Mouse (Mus musculus): ENCODE data around the gene Trmt10a. TPM values are rescaled to one million over a fixed set of nuclear protein-coding genes. Genes with fewer than 3 reads are reported as not detected.
A peak's percentile ranks its signal among the peaks of the same experiment; 100 is the strongest.

Gene Trmt10a
- total RNA-seq, 2 experiments from 2014 or later = 1.6 to 2.1 TPM

DNA sequence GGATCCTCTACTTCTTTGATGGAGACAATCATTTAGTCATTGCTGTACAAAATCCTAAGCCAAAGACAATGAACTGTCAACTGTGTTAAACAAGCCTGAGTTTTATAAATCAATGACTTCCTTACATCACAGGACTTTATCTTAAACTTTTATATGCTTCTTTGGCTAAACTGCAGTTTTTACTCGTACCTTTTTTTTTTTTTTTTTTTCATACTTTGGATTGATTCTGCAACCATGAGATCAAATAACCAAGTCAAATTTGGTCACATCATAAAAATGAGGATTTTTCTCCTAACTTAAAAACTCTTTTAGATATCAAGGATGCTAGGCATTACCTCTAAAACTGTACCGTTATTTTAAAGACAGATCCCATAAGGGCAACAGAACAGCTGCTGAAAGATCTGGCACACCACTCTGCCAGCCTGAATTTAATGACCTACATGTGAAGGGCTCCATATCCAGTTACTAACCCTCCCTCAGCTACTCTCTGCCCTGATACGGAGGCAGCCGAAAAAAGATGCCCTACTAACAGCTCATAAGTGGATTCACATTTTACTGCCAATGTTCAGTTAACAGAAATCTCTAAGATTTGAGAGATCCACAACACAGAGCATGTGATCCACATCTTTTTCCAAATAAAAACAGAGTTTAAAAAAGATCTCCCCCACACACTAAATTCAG, 1.1 kb upstream of the Trmt10a start:
- Histone ChIP-seq H3K27ac (peak overlapping the region; percentile 100), H3K4me3 (peak overlapping the region; percentile 89)
- peak; percentile 78 for DNase-seq
- intact Hi-C loops (cut with DNase I) = loop anchor here (1.0 kb wide), 1 partner anchor 75 kb away; the partner anchor contains the start of gene Gm5105
- TF ChIP-seq CTCF (IDR thresholded peaks at IDR 0.05) = no peak

DNA sequence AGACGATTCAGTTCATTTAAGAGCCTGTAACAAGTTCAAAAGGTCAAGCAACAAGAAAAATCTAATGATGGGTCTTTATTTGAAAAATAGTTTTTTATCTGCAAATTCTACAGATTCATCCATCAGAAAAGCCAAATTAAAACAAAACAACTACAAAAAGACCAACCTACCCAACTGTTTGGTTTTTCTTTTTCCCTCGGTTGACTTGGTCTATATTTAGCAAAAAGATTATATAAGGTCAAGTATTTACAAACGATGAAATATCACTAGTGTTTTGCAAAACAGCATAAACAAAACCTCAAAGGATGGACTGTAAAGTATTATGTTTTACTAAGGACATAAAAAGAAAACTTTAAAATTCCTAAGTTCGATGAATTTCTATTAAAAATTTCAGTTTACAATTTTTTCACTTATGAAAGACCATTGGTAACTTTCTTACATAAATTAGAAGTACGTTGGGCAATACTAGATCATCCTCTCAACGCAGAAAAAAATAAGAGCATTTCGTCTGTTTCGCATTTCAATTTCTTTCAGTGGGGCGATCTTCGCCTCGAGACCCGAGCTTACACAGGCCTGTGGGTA, 424 bp upstream of the Trmt10a start:
- no peak for TF ChIP-seq CTCF (IDR thresholded peaks at IDR 0.05)
- intact Hi-C loops (cut with DNase I) = loop anchor here (1.0 kb wide), 2 partner anchors 76 to 278 kb away; partner anchors contain the start of gene Gm5105
- DNase-seq = no peak
- H3K4me3 ChIP-seq = peak overlapping the region; percentile 89
- H3K27ac ChIP-seq = peak overlapping the region; percentile 100

GRCm38 (mm10) chr3:138144060-138144641, 903 bp downstream of the Trmt10a start:
- no peak for DNase-seq
- TF ChIP-seq CTCF (IDR thresholded peaks at IDR 0.05) = no peak
- peak overlapping the region; percentile 100 for H3K27ac ChIP-seq
- intact Hi-C loops (cut with DNase I) = no loop called here
- peak overlapping the region; percentile 89 for H3K4me3 ChIP-seq

DNA sequence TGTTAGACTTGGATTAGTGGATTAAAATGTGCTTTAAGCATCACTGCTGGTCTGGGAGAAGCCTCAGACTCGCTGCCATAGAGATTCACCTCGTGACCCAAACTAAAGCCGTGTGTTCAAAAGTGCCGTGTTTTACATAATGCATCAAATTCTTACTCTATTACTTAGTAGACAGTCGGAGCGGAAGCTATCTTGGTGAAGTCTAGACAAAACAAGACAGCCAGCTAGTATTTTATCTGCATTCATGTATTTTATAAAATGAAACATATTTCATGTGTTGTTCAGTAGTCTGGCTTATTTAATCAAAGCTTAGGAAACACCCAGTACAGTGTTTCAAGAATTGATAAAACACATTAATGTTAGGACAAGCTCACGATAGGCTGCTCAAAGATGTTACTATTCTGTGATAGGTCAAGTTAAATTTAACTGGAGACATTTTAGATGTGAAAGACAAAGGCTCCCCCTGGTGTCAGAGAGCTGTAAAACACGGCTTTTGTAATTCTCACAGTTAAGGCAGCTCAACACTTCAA, 1.5 kb downstream of the Trmt10a start, which contains the start of gene Mttp:
Gene Mttp, minus strand, starts transcription at position 327 of the 530 bp plus-strand sequence.
- peak within 1 kb of the TSS; percentile 100 for H3K27ac ChIP-seq
- TF ChIP-seq CTCF (IDR thresholded peaks at IDR 0.05) = peak; percentile 84
- H3K4me3 ChIP-seq = peak within 1 kb of the TSS; percentile 89
- peak; percentile 67 for DNase-seq
- intact Hi-C loops (cut with DNase I) = loop anchor here (1.0 to 5.0 kb wide), 3 partner anchors 153 to 365 kb away; partner anchors contain the start of gene Lamtor3

- intact Hi-C loops (cut with DNase I) = loop anchor here (5.0 kb wide), 1 partner anchor 232 kb away; the partner anchor contains the start of gene Lamtor3
Observed at GRCm38 (mm10) chr3:138148811-138149210, 5.6 kb downstream of the Trmt10a start.

DNA sequence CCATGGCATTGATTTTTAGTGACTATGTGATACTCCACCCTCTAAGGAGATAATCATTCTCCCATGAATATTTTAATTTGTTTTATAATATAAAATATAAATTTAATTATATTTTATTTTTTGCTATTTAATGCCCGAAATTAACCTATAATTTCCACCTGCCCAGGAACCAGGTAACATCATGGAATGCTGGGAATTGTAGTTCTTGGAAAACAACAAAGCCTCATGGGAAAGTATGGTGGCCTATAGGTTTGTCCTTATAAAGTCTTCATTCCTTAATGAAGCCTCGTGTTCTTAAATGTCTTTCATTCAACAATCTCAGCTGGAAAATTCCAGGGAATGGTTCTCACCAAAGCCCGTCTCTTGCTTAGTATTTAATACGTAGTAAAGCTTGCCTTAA, 11.8 kb downstream of the Trmt10a start:
- no peak for TF ChIP-seq CTCF (IDR thresholded peaks at IDR 0.05)
- no peak overlapping the region for H3K4me3 ChIP-seq
- intact Hi-C loops (cut with DNase I) = no loop called here
- DNase-seq = no peak
- H3K27ac ChIP-seq = no peak overlapping the region

More at GRCm38 (mm10) chr3:138148811-138149210, 5.6 kb downstream of the Trmt10a start:
- Histone ChIP-seq H3K27ac (no peak overlapping the region), H3K4me3 (no peak overlapping the region)
- no peak for DNase-seq
- no peak for TF ChIP-seq CTCF (IDR thresholded peaks at IDR 0.05)

DNA sequence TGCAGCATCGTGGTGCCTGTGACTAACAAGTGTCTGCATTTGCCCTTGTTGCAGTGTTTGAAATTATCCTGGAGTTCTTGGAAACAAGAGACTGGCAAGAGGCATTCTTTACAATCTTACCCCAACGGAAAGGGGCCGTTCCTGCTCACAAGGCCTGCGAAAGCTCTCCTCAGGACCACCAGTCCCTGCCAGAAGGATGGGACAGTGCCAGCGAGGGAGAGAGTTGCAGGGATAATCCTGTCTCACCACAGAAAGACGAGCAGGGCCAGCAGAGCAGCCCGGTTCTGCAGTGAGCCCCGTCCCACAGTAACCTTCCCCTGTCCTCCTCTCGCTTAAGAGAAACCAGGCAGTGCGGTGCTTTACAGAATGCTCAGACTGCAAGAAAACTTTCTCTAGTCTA, 13.4 kb downstream of the Trmt10a start:
- H3K4me3 ChIP-seq = peak overlapping the region; percentile 45
- TF ChIP-seq CTCF (IDR thresholded peaks at IDR 0.05) = no peak

GRCm38 (mm10) chr3:138161623-138162022, 18.4 kb downstream of the Trmt10a start:
- peak; percentile 34 for DNase-seq
- no peak for TF ChIP-seq CTCF (IDR thresholded peaks at IDR 0.05)
- H3K4me3 ChIP-seq = no peak overlapping the region
- H3K27ac ChIP-seq = no peak overlapping the region
- intact Hi-C loops (cut with DNase I) = no loop called here

More for the DNA sequence above, 13.4 kb downstream of the Trmt10a start:
- H3K27ac ChIP-seq = peak overlapping the region; percentile 41
- intact Hi-C loops (cut with DNase I) = no loop called here
- peak; percentile 59 for DNase-seq

DNA sequence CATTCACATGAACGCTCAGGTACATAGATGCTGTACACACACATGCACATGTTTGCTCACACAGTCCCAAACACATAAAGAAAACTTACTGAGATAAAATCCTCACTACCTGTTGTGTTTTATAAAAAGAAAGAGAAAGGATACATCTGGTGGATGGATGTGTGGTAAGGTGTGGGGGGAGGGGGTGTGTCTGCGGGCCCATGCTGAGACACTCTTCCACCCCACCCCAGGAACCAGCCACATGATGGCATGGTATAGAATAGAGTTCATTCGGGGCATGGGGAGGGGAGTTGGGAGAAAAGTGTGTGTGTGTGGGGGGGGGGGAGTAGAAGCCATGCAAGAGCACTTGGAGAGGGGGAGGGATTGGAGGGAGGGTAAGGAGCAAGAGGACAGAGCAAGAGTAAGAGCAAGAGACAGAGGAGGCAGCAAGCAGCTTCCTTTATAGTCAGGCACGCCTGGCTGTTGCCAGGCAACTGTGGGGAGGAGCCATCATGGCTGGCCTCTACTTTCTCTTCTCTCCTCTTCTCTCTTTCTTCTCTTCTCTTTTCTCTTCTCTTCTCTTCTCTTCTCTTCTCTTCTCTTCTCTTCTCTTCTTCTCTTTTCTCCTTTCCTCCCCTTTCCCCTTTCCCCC, 19.4 kb downstream of the Trmt10a start:
- TF ChIP-seq CTCF (IDR thresholded peaks at IDR 0.05) = no peak
- no peak for DNase-seq
- Histone ChIP-seq H3K4me3 (no peak overlapping the region), H3K27ac (no peak overlapping the region)
- intact Hi-C loops (cut with DNase I) = no loop called here

DNA sequence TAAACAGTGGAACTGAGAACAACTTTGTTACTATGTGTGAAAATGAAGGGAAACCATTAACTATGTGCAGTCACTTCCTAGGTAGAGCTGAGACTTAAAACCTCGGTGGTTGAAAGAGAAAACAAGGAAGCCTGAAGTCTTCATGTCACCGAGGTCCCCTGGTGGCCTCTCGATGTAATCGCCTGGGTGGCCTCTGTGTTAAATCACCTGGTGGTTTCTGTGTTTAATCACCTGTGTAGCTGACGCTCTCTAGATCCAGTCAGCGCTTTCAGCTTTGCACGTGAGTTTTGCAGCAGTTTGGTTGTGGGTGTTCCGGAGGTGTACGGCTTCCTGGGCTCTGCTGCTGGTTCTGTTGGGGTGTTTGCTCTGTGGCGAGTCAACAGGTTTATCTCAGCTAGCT, 30.0 kb downstream of the Trmt10a start:
- intact Hi-C loops (cut with DNase I) = no loop called here
- no peak for DNase-seq
- Histone ChIP-seq H3K4me3 (no peak overlapping the region), H3K27ac (no peak overlapping the region)
- TF ChIP-seq CTCF (IDR thresholded peaks at IDR 0.05) = no peak

GRCm38 (mm10) chr3:138175551-138175950, 32.3 kb downstream of the Trmt10a start:
- intact Hi-C loops (cut with DNase I) = no loop called here
- Histone ChIP-seq H3K4me3 (no peak overlapping the region), H3K27ac (no peak overlapping the region)
- no peak for TF ChIP-seq CTCF (IDR thresholded peaks at IDR 0.05)
- DNase-seq = no peak

GRCm38 (mm10) chr3:138182019-138182418, 38.8 kb downstream of the Trmt10a start:
- H3K4me3 ChIP-seq = no peak overlapping the region
- no peak for TF ChIP-seq CTCF (IDR thresholded peaks at IDR 0.05)
- intact Hi-C loops (cut with DNase I) = no loop called here
- DNase-seq = no peak
- H3K27ac ChIP-seq = no peak overlapping the region

All from gastrocnemius, adult 2 months (tissue).